Mouse (Mus musculus) layer of hippocampus, postnatal 25 days (tissue): ENCODE results near the gene Pcolce2. TPM values are rescaled to one million over a fixed set of nuclear protein-coding genes. Genes with fewer than 3 reads are reported as not detected.

Experiments
- DNase-seq, 2 experiments: peaks; one replicate each; pipeline ENCODE4 v3.0.0; 2022; ENCODE audit warnings: mixed read lengths in 2 of 2, low spot score in 1 of 2; ENCODE audit errors: extremely low spot score in 1 of 2
- total RNA-seq, 2 experiments: library from RNA; stranded (reverse); gene quantifications; 2 replicates each; pipeline ENCODE4 v1.2.3; 2021

The Pcolce2 gene
- total RNA-seq, 2 experiments from 2014 or later, result 1.7 to 1.9 TPM

DNA sequence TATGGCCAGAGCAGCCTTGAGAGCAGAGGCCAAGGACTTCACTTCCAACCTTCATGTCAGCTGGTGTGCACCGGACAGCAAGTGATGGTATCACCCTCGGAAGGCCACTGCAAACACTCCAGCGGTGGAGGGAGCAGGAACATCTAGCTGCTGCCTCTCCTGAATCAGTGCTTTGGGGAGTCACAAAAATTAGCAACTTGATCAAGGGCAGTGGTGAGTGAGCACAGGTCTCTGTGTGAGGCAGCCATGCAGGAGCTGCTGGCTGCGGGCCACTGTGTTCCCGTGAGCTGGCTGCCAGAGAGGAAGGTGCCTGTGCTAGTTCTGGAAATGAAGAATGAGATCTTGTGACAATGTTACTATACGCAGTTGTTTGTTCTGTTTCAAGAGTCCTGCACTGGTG is 16.0 kb downstream of the Pcolce2 start:
- no peak for DNase-seq

DNA sequence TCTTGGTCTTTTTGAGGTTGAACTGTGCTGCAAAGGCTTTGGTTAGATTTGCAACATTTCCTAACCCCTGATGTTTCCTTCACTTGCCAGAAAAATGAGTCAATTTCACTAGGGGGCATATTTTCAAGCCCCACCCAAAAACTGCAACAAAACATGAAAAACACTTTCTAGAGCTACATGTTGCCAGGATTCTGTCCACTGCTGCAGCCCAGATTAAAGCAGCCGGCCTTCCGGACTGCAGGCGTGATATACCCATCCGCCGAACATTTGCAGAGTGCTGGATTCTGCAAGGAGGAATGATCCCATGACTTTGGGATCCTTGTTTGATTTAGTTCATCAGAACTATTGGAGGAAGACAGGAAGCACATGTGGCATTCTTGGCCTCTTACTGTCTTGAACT is 17.0 kb downstream of the Pcolce2 start:
- no peak for DNase-seq

DNA sequence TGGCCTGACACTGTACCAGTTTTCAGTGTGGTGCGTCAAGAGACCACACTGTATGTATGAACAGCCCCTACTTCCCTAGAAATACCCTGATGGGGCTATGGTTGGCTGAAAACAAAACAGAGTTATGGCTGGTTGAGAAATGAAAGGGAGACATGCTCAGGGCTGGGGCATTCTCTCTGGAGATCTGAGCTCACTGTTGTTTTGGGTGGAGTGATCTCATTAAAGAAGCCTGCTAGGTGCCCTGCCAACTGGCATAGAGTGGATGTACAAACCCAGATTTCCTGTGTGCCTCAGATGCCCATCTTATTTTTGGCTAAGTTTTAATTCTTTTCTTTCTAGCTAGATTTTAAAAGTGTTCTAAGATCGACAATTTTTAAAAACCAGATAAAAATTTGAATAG is 20.5 kb downstream of the Pcolce2 start:
- no peak for DNase-seq

DNA sequence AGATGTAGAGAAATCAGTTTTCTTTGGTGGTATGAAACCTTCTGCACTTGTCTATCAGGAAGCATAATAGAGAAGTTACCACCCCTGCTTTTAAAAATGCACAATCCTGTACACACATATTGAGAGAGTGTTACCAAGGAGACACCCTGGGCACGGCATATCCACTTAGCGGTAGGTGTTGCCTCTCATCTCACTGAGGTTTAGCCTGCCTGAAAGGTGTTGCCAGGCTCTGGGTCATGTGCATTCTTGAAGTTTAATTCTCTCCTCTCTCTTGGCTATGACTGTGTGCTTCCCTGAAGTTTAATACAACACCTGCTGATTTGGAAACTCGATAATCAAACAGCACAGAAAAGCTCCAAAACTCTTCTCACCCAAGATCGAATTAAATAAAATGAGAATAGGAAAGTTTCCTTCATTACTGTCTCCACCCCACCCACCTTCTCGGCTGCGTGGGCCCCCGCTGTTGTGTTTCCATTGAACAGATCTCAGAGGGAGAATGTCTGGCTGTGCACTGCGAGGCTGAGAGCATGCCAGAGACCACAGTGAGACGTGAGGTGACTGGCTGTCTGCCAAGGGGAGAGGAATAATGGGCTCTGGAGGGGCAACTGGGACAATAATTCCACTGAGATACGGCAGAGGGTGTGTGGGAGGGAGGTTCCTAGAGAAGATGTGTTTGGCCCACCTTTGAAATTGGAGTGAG is 27.0 kb downstream of the Pcolce2 start:
- DNase-seq, result peak in 1 of 2 experiments; percentile 35

DNA sequence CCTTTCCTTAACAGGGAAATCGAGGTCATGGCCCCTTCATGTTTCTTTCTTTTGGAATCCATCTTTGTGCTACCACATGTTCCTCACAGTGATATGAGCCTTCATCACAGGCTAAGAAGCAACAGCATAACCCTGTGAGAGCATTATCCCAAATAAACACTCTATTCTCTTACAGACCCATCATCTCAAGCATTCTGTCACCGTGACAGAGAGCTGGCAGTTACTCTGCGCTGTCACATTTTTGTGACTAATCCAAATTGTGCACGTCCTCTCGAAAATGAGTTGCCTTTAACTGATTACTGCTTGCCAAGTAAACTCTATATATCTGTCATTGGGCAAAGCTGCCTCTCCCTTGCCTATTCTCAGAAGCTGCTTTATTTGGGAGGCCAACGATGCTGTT is 28.4 kb downstream of the Pcolce2 start:
- no peak for DNase-seq

DNA sequence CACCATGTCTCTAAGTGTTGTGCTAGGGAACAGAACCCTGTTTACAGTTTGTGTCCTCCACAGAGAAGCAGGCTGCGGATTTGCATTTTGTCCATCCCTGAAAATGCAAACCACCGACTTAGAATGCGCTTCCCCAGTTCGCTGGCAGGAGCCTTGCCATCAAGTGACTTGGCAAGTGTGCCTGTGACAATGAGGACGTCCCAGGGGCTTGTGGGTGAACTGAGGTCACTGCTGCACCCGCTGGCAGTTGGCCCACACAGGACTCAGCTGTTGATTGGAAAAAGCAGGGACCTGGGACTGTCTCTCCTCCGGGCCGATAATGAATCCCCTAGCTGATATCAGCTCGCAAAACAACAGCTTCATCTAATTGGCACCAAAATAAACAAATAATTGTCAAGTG is 30.4 kb downstream of the Pcolce2 start:
- peak; percentile 13 to 39 for DNase-seq

DNA sequence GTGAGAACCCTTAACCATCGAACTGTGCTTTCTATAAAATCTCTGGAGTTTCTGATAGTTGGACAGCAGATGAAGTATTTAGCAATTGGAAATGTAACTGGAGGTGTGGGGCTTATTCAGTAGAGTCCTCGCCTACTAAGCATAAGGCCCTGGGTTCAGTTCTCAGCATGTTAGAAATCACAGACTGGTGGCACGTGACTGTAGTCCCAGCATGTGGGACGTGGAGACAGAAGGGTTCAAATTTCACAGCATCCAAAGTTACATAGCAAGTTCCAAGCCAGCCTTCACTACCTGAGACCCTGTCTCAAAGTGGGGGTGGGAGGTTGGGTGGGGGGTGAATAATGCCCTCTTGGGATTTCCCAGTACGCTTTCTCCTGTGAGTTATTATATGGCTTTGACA is 30.9 kb downstream of the Pcolce2 start:
- no peak for DNase-seq

DNA sequence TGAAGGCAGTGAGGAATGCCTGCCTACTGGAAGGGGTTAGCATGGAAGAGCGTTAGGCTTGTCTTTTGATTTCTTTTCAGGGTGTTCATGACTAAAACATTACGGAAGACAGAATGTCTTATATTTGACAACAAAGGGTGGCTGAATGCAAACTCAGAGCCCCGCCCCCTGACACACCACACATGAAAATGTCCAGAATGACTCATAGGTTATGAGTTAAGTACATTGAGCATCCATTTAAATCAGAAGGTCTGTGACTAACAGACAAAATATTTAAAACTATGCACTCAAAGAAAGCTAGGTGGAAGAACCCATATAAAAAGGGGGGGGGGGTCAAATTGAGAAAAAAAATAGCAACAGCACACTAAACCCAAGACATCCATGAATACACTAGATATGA is 34.9 kb downstream of the Pcolce2 start:
- DNase-seq, result no peak

DNA sequence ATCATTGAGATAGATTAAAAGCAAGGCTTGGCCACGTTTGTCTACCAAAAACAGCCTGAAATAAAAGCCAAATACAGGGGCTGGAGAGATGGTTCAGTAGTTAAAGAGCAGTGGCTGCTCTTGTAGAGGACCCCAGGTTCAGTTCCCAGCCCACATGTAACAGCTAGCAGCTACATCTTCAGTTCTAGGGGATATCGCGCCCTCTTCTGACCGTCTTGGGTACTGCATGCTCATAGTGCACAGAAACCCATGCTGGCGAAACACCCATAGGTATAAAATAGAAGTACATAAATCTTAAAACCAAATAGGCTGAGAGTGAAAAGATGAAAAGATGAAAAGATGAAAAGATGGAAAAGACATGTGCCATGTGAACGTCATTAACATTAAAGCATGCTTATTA is 35.4 kb downstream of the Pcolce2 start:
- DNase-seq, result no peak

DNA sequence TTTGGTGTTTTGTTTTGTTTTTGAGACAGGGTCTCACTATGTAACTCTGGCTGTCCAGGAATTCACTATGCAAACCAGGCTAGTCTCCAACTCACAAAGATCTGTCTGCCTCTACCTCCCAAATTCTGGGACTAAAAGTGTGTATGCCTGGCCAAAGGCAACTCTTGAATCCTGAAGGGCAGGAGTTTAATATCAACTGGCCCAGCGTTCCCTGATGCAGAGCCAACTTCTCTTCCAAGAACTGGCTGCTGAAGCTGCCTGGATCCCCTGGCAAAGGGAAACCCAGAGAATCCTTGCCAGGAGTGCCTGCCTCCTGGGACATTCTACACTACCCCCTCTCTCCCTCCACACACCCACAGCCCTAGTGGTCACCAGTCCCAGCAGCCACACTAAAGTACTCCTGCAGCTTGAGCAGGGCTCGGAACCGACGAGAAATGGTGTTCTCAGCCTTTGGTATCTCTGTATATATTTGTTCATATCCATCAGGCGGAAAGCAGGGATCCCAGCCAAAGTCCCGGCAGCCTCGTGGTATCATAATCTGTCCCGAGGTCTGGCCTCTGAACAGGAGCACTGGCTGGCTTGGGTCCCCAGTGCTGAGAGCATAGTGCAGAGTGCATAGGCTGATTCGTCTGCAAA is 37.8 kb downstream of the Pcolce2 start:
- DNase-seq, result peak; percentile 18

DNA sequence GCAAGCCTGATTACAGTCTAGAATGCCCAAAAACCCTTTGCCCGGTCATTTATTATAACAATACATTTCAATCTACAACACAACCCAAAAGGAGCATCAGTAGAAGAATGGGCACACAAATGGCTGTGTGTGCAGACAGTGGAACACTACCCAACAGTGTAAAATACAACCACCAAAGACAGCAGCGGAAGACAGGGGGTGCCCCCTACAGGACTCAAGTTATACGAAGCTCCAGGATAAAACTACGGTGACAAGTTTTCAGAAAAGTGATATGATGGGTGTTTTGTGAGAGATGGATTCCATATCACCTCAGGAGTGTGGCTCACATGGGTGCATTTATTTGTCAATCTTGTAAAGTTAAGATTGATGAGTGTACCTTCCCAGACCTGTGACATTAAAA is 38.6 kb downstream of the Pcolce2 start:
- DNase-seq, result no peak

DNA sequence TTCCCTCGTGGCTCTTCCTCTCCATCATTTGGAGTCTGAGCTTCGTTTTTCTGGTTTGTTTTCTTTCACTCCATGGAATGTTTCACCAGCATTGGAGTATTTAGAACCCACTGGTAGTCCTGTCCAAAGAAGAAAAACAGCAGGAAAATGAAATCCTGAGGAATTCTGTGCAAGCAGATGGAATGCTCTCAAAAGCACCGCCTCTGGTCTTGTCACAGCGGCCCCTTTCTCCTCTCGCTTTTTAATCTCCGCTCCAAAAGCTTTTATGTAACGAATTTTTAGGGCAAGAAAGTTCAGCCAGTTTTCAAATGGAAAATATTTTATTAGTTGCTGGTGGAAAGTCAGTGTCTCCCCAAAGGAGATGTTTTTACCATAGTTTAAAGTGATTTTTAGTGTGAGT is 42.6 kb downstream of the Pcolce2 start:
- DNase-seq, result no peak

DNA sequence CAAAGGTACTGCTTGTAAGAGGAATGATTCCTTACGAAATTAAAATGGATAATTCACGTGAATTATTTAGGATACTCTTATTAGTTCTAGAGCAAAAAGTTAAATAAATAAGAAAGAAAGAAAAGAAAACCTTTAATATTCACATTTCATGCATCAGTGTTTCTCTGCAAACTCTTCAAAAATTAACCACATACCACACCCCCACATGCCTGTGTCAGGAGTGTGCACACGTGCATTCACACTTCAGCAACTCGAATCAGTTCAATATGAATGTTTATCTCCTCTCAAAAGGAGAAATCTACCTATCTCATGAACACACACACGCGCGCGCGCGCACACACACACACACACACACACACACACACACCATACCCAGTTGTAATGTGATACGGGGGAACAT is 43.3 kb downstream of the Pcolce2 start:
- DNase-seq, result no peak

DNA sequence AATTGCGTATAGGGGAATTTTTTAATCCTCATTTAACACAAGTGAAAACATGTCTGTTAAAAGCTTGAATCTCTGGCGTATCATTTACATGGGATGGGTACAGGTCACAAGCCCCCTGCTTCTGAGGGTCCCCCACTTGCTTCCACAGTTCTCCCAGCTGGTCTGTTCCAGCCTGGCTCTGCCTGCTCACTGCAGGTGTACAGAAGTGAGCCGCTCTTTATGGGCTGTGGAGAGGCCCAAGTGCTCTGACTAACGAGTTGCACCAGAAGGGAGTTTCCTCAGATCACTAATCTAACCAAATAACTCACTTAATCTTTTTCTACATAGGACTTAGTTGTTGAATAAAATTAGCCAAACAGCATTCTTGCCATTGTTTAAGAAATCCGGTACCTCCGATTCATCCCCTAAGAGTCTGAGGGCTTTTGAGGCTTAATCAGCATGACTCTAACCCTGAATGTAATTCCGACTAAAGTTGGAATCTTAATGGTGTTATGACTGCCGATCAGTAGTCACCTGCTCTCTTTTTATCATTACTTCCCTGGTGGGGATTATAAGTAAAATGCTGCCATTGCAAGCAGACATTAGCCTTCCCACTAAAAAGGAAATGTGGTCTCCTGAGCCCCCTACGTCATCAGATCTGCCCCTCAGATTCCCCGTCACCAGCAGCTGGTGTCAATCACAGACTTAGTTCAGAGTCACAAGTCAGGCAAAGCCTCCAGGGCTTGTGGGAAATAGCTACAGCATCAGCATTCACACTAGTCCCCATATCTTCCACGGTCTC is 48.4 kb downstream of the Pcolce2 start:
- no peak for DNase-seq

DNA sequence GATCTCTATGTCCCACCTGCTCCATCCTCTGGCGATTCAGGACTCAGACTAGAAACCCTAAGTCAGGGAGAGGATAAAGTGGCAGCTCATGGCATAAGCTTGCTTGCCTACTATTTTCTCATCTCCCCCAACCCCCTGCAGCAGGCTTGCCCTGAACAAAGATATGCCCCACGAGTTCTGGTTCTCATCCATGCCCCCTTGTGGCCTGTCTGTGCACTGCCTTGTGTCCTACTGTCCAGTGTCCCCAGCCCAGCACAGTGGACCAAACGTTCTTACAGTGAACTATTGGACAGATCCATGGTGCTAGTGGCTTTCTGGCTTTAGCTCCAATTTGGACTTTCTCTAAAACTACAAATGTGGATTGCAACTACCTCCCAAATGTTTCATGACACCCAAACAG is 50.7 kb downstream of the Pcolce2 start:
- peak in 1 of 2 experiments; percentile 51 for DNase-seq

DNA sequence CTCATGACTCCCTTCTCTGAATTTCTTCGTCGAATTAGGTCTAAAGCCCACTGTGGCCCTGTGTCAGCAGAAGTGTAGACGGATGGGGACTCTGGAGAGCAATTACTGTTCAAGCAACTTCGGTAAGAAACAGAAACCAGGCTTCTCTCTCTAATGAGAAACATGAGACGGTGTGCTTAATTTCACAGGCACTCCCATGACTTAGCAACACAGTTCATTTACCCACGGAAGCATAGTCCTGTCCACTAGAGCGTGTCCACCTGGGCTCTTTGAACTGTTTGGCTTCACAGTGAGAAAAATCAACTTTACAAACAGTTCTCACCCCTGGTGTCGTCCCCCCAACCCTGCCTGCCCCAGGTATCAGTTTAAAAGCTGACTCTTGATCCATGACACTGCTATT is 55.4 kb downstream of the Pcolce2 start:
- no peak for DNase-seq

DNA sequence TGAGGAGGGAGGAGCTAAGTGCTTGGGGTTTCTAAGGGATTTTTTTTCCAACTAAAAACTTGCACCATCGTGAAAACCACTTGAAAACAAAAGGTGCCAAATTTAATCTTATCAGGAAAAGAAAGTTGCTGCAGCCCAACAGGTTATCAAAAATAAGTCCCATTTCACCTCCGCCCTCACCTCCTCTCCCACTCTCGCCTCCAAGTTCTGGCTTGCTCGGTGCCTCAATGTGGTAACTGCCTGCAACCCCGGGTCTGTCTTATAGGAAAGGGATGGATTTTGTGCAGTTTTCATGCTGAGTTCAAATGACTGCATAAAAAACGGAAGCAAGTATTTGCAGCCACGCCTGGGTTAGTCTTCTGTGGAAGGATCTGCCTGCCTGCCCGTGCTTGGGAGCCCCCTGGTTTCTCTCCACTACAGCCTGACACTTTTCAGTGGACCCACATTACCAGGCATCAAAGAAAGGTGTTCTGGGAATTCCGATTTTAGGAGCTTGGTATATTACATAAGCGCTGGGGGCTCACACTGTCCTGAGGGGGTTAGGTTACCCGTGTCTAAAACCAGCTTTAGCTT is 56.2 kb downstream of the Pcolce2 start:
- no peak for DNase-seq

DNA sequence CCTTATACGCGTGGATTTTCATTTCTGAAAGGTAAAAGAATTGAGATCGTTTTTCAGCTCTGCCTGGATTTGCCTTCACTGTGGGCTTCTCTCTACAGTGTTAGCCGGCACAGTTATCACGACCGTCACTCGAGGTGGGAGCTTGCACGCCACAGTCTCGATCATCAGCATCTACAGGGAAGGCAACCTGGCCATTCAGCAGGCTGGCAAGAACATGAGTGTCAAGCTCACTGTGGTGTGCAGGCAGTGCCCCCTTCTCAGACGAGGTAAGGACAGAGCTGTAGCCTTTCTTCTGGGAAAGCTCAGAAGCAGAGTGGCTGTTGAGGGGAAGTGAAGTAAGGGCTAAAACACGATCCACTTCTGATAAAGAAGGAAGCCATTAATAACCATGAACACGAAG is 57.1 kb downstream of the Pcolce2 start:
- DNase-seq, result no peak

DNA sequence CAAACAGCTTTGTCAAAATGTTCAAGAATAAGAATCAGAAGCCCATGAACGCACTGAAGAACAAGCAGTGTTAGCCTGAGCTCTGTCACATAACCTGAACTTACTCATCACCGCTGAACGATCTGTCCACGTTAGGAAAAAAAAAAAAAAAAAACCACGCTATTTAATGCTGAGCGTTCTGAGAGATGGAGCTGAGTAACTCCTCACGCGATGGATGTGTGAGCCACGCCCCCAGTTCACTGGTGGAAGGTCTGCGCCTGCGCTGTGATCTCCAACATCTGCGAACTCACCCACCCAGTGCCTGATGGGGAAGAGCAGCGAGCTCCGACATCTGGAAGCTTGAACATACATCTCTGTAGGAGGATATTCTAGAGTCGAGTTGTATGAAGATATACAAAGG is 57.6 kb downstream of the Pcolce2 start:
- no peak for DNase-seq

DNA sequence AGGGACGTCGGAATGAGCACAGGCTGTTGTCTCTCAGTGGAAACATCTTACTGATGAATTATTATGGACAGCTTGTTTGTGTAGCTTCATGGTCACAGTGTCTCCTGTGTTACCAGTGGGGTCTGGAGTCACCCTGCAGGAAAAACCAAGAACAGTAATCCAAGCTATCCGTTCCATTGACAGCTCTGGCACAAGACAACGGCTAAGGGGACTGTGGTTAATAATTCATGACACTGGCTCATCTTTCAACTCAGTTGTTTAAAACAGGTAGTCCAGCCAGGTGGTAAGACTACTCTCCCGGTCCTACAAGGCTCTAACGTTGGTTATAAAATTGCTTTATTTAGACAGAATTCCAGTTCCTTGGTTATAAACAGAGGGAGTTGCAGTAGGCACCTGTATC is 59.2 kb downstream of the Pcolce2 start:
- no peak for DNase-seq

DNA sequence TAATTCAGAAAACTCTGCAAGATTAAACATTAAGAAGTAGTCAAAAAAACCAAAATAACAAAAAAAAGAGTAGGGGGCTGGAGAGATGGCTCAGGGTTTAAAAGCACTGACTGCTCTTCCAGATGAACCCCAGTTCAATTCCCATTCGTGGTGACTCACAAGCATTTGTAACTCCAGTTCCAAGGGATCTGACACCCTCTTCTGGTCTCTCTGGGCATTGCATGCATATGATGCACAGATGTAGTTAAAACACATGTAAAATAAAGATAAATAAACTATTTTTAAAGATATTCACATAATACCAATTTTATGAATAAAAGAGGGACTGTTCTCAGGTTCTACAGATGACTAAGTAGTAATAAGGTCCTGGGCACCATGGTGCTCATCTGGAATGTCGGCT is 60.4 kb downstream of the Pcolce2 start:
- peak in 1 of 2 experiments; percentile 56 for DNase-seq
